Mouse (Mus musculus) left cerebral cortex, postnatal 10 days (tissue): Measurements from ENCODE around the gene Meiob. TPM values are rescaled to one million over a fixed set of nuclear protein-coding genes. Genes with fewer than 3 reads are reported as not detected.

Experiments
- total RNA-seq, 2 experiments: library from RNA; stranded (reverse); gene quantifications; 2 replicates each; pipeline ENCODE4 v1.2.3; 2021

Gene Meiob
- total RNA-seq, 2 experiments from 2014 or later = not detected

Other genes starting within 250 kb of the Meiob start
- gene Tsc2, start 171.7 kb upstream of the Meiob start, total RNA-seq = 100 to 1,000 TPM; 130 to 143 TPM
- gene Nthl1, start 171.6 kb upstream of the Meiob start, total RNA-seq = 1 to 10 TPM; 4.6 to 5.9 TPM
- 10 to 100 TPM; 55.0 to 55.2 TPM for gene Slc9a3r2, start 154.0 kb upstream of the Meiob start, total RNA-seq
- not detected for gene Npw, start 145.8 kb upstream of the Meiob start, total RNA-seq
- gene Zfp598, start 134.6 kb upstream of the Meiob start, total RNA-seq = 10 to 100 TPM; 37.2 to 38.1 TPM
- 100 to 1,000 TPM; 248 to 254 TPM for gene Syngr3, start 114.3 kb upstream of the Meiob start, total RNA-seq
- 10 to 100 TPM; 21.5 TPM for gene Gfer, start 108.1 kb upstream of the Meiob start, total RNA-seq
- 1 to 10 TPM; 2.7 to 5.1 TPM for gene Noxo1, start 108.1 kb upstream of the Meiob start, total RNA-seq
- 10 to 100 TPM; 30.9 to 37.9 TPM for gene Tbl3, start 96.6 kb upstream of the Meiob start, total RNA-seq
- gene Rnf151, start 86.2 kb upstream of the Meiob start, total RNA-seq = under 1 TPM in 1 of 2 experiments, not detected in 1; 0.69 TPM
- 100 to 1,000 TPM; 575 to 607 TPM for gene Rps2, start 86.2 kb upstream of the Meiob start, total RNA-seq
- 100 to 1,000 TPM; 156 to 176 TPM for gene Ndufb10, start 79.8 kb upstream of the Meiob start, total RNA-seq
- under 1 TPM; 0.43 to 0.49 TPM for gene Rpl3l, start 76.5 kb upstream of the Meiob start, total RNA-seq
- 10 to 100 TPM; 44.2 to 47.8 TPM for gene Msrb1, start 67.6 kb upstream of the Meiob start, total RNA-seq
- under 1 TPM in 1 of 2 experiments, not detected in 1; 0.49 TPM for gene Hs3st6, start 51.3 kb upstream of the Meiob start, total RNA-seq
- 100 to 1,000 TPM in 1 of 2 experiments, 10 to 100 TPM in 1; 92.4 to 102 TPM for gene Hagh, start 35.9 kb downstream of the Meiob start, total RNA-seq
- 10 to 100 TPM; 14.8 to 16.5 TPM for gene Fahd1, start 46.1 kb downstream of the Meiob start, total RNA-seq
- under 1 TPM; 0.17 to 0.32 TPM for gene Igfals, start 61.7 kb downstream of the Meiob start, total RNA-seq
- gene Nubp2, start 82.1 kb downstream of the Meiob start, total RNA-seq = 10 to 100 TPM; 37.8 to 40.2 TPM
- gene Spsb3, start 82.4 kb downstream of the Meiob start, total RNA-seq = 10 to 100 TPM; 48.0 to 48.3 TPM
- 10 to 100 TPM; 53.9 to 56.6 TPM for gene Eme2, start 90.8 kb downstream of the Meiob start, total RNA-seq
- gene Mrps34, start 90.8 kb downstream of the Meiob start, total RNA-seq = 10 to 100 TPM; 58.4 to 64.8 TPM
- 10 to 100 TPM; 42.2 to 43.5 TPM for gene Nme3, start 92.2 kb downstream of the Meiob start, total RNA-seq
- gene Mapk8ip3, start 132.7 kb downstream of the Meiob start, total RNA-seq = 100 to 1,000 TPM; 288 to 297 TPM
- 10 to 100 TPM; 11.9 to 13.1 TPM for gene Jpt2, start 156.4 kb downstream of the Meiob start, total RNA-seq
- gene Cramp1l, start 211.5 kb downstream of the Meiob start, total RNA-seq = 10 to 100 TPM; 24.0 to 25.0 TPM
- gene Ift140, start 211.8 kb downstream of the Meiob start, total RNA-seq = 10 to 100 TPM; 25.4 to 28.9 TPM